Mouse (Mus musculus): ENCODE data around the gene Gm33543. TPM values are rescaled to one million over a fixed set of nuclear protein-coding genes. Genes with fewer than 3 reads are reported as not detected.

Gene Gm33543
- total and polyA plus RNA-seq, 3 experiments = not detected

- no peaks in the 10 kb centered on the region for H3K27me3 ChIP-seq (ENCODE audit: control insufficient read depth in 1 of 2, insufficient read depth in 2 of 2, low read length in 2 of 2)
Observed at GRCm38 (mm10) chr10:95780881-95781600, 61.7 kb downstream of the Gm33543 start.

DNA sequence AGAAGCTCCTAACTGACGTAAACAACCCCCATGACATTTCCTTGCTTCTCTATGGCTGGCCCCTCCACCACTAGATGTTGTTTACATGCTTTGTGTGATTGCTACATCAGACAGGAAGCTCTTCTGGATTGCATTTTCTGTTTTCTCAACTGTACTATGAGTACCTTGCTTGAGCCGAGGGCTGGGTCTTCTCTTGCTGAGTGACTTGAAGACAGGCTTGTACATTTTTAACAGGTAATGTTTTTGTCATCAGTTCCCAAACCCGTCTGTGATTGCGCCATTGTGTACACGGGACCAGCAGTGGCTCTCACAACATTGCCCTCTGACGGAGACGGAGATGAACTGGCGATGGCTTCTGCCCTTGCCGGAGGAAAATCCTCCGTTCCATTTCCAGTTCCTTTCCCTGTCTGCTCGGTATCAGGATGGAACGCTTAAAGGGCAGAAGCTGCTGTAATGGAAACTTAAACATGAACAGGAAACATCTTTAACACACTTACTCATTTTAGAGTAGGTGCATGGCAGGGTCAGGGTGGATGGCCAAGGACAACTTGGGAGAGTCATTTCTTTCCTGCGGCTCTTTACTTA, 62.8 kb downstream of the Gm33543 start:
- H3K27me3 ChIP-seq (ENCODE audit: control insufficient read depth in 1 of 2, insufficient read depth in 2 of 2, low read length in 2 of 2) = no peaks in the 10 kb centered on the region
- no peaks in the 10 kb centered on the region for H3K9me3 ChIP-seq (replicated peaks; ENCODE audit: insufficient read depth, low read length)
- H3K4me1 ChIP-seq (ENCODE audit: control insufficient read depth in 1 of 2, insufficient read depth in 2 of 2, low read length in 2 of 2) = no peaks in the 10 kb centered on the region
- no peak overlapping the region for H3K9ac ChIP-seq (ENCODE audit: control insufficient read depth, low read depth, low read length, poor library complexity, severe bottlenecking)
- H3K4me3 ChIP-seq (ENCODE audit: control insufficient read depth in 1 of 2, insufficient read depth in 1 of 2, low read depth in 2 of 2, low read length in 2 of 2) = no peak overlapping the region
- H3K79me2 ChIP-seq (ENCODE audit: control insufficient read depth, insufficient read depth, low read length, poor library complexity) = no peaks in the 10 kb centered on the region
- H3K27ac ChIP-seq (ENCODE audit: control insufficient read depth, low read depth, low read length) = no peak overlapping the region
- no peaks in the 10 kb centered on the region for H3K36me3 ChIP-seq (ENCODE audit: control insufficient read depth in 1 of 2, insufficient read depth in 2 of 2, low read length in 2 of 2)
- no peak for TF ChIP-seq JUND (IDR thresholded peaks at IDR 0.05; ENCODE audit: low read depth, low read length)
- TF ChIP-seq GATA1 (IDR thresholded peaks at IDR 0.05; ENCODE audit: low read depth, low read length) = no peak
- no peak for TF ChIP-seq NRF1 (IDR thresholded peaks at IDR 0.05; ENCODE audit: insufficient read depth, low read depth, low read length, poor library complexity, severe bottlenecking)
- TF ChIP-seq EP300 (IDR thresholded peaks at IDR 0.05; ENCODE audit: low read depth in 1 of 2, low read length in 2 of 2) = no peak
- no peak for TF ChIP-seq MAFK (IDR thresholded peaks at IDR 0.05; ENCODE audit: borderline replicate concordance, low read depth, low read length)
- no peak for TF ChIP-seq USF1 (IDR thresholded peaks at IDR 0.05; ENCODE audit: low read depth, low read length)
- TF ChIP-seq CTCF (IDR thresholded peaks at IDR 0.05 in 2 of 3, conservative IDR thresholded peaks at IDR 0.05 in 1 of 3; ENCODE audit: control insufficient read depth in 1 of 3, insufficient read depth in 1 of 3, low read depth in 2 of 3, low read length in 3 of 3, poor library complexity in 1 of 3, severe bottlenecking in 1 of 3) = no peak
- no peak for TF ChIP-seq MAX (IDR thresholded peaks at IDR 0.05; ENCODE audit: low read length)
- TF ChIP-seq POLR2AphosphoS2 (IDR thresholded peaks at IDR 0.05; ENCODE audit: low read length) = no peak
- TF ChIP-seq MYB (IDR thresholded peaks at IDR 0.05; ENCODE audit: low read depth, low read length) = no peak
- no peak for TF ChIP-seq USF2 (IDR thresholded peaks at IDR 0.05; ENCODE audit: borderline replicate concordance in 1 of 2, insufficient read depth in 1 of 2, low read depth in 1 of 2, low read length in 2 of 2)
- no peak for TF ChIP-seq MEF2A (IDR thresholded peaks at IDR 0.05; ENCODE audit: extremely low read depth, insufficient replicate concordance, low read depth, low read length, poor library complexity, severe bottlenecking)
- TF ChIP-seq MYC (IDR thresholded peaks at IDR 0.05; ENCODE audit: low read depth, low read length) = no peak
- TF ChIP-seq E2F4 (IDR thresholded peaks at IDR 0.05; ENCODE audit: borderline replicate concordance, low read depth, low read length) = no peak
- no peak for TF ChIP-seq SIN3A (IDR thresholded peaks at IDR 0.05; ENCODE audit: low read length)
- TF ChIP-seq ZC3H11A (IDR thresholded peaks at IDR 0.05; ENCODE audit: low read depth, low read length) = no peak
- no peak for DNase-seq (ENCODE audit: low read depth, low spot score)

More at GRCm38 (mm10) chr10:95780881-95781600, 61.7 kb downstream of the Gm33543 start:
- Histone ChIP-seq H3K27ac (ENCODE audit: control insufficient read depth, low read depth, low read length) (no peak overlapping the region), H3K36me3 (ENCODE audit: control insufficient read depth in 1 of 2, insufficient read depth in 2 of 2, low read length in 2 of 2) (no peaks in the 10 kb centered on the region), H3K79me2 (ENCODE audit: control insufficient read depth, insufficient read depth, low read length, poor library complexity) (no peaks in the 10 kb centered on the region), H3K4me1 (ENCODE audit: control insufficient read depth in 1 of 2, insufficient read depth in 2 of 2, low read length in 2 of 2) (no peaks in the 10 kb centered on the region), H3K4me3 (ENCODE audit: control insufficient read depth in 1 of 2, insufficient read depth in 1 of 2, low read depth in 2 of 2, low read length in 2 of 2) (no peak overlapping the region), H3K9ac (ENCODE audit: control insufficient read depth, low read depth, low read length, poor library complexity, severe bottlenecking) (no peak overlapping the region), H3K9me3 (replicated peaks; ENCODE audit: insufficient read depth, low read length) (no peaks in the 10 kb centered on the region)
- TF ChIP-seq HCFC1 (IDR thresholded peaks at IDR 0.05; ENCODE audit: low read depth, low read length) (no peak), TBP (IDR thresholded peaks at IDR 0.05; ENCODE audit: low read depth, low read length) (no peak), E2F4 (IDR thresholded peaks at IDR 0.05; ENCODE audit: borderline replicate concordance, low read depth, low read length) (no peak), RAD21 (IDR thresholded peaks at IDR 0.05; ENCODE audit: low read depth, low read length) (no peak), RCOR1 (IDR thresholded peaks at IDR 0.05; ENCODE audit: low read depth, low read length) (no peak), MAFK (IDR thresholded peaks at IDR 0.05; ENCODE audit: borderline replicate concordance, low read depth, low read length) (no peak), UBTF (IDR thresholded peaks at IDR 0.05; ENCODE audit: borderline replicate concordance, insufficient read depth, low read depth, low read length) (no peak), SIN3A (IDR thresholded peaks at IDR 0.05; ENCODE audit: low read length) (no peak), MXI1 (IDR thresholded peaks at IDR 0.05; ENCODE audit: low read depth, low read length) (no peak), USF2 (IDR thresholded peaks at IDR 0.05; ENCODE audit: borderline replicate concordance in 1 of 2, insufficient read depth in 1 of 2, low read depth in 1 of 2, low read length in 2 of 2) (no peak)
- no peak for DNase-seq (ENCODE audit: low read depth, low spot score)

Data from MEL (cell line).